Mouse (Mus musculus): ENCODE measurements around the gene Ubac1. TPM values are rescaled to one million over a fixed set of nuclear protein-coding genes. Genes with fewer than 3 reads are reported as not detected.

Gene Ubac1
- polyA plus RNA-seq, 1 experiment from 2014 or later = 95.6 TPM

DNA sequence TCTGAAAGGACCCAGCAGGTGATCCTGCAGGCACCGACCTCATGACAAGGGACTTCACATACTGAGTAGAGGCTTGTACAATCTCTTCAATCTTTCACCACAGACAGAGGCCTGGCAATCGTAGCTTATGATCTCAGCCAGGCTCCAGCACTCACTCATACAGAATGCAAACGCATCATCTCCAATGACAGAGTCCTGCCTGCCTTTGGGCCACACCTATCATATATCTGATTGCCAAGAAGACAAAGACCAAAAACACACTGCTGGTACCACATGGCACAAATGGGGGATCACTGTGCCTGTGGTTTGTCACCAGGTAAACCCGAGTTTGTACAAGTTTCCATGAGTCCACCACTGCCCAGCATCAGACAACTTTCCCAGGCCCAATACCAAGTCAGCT lies 4.2 kb downstream of the Ubac1 start:
- Histone ChIP-seq H3K4me1 (peaks cover 14% of the 10 kb centered on the region), H3K27me3 (ENCODE audit: low read depth, poor library complexity, severe bottlenecking) (no peaks in the 10 kb centered on the region), H3K9me3 (replicated peaks) (no peaks in the 10 kb centered on the region), H3K4me3 (no peak overlapping the region), H3K36me3 (peaks cover 35% of the 10 kb centered on the region), H3K27ac (no peak overlapping the region)
- 89% methylated on average over 4 of the region's 4 CpGs for WGBS
- no peak for DNase-seq (ENCODE audit: low spot score)

DNA sequence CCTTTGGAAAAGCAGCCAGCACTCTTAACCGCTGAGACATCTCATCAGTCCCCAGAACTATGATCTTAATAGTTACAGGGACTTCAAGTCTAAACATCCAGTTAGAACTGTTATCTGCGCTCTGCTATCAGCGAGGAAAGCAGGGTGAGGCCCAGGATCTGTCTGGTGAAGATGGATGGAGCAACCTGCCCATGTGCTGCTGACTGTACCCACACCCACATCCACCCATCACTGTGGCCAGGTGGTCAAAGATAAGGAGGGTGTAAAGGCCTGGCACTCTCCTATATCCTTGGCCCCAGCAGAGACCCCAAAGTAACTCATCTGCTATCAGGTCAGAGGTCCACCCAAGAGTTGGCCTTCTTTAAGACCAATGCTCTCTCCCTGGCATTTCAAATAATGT lies 7.9 kb downstream of the Ubac1 start:
- 90% methylated on average over 3 of the region's 3 CpGs for WGBS
- no peak for DNase-seq (ENCODE audit: low spot score)
- H3K36me3 ChIP-seq = peaks cover 72% of the 10 kb centered on the region
- no peak overlapping the region for H3K27ac ChIP-seq
- H3K4me1 ChIP-seq = no peaks in the 10 kb centered on the region
- no peaks in the 10 kb centered on the region for H3K9me3 ChIP-seq (replicated peaks)
- no peak overlapping the region for H3K4me3 ChIP-seq
- H3K27me3 ChIP-seq (ENCODE audit: low read depth, poor library complexity, severe bottlenecking) = no peaks in the 10 kb centered on the region

DNA sequence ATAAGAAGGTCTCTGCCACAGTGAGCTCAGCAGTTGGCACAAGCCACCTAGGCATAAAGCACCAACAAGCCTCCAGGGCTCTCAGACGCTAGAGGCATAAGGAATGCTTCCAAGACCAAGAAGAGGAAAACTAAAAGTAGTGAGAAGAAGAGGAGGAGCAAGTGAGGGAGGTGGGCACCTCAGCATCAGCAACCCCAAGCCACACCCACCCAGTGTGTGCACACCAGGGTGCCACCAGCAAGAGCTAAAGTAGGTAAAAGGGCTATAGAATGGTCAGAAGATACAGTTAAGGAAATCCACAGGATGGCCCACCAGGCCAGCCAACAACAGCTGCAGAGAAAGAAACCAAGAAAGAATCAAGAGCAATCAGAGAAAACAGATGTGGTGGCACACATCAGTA lies 10.1 kb downstream of the Ubac1 start:
- Histone ChIP-seq H3K27ac (no peak overlapping the region), H3K9me3 (replicated peaks) (no peaks in the 10 kb centered on the region), H3K4me1 (no peaks in the 10 kb centered on the region), H3K27me3 (ENCODE audit: low read depth, poor library complexity, severe bottlenecking) (no peaks in the 10 kb centered on the region), H3K4me3 (no peak overlapping the region), H3K36me3 (peaks cover 95% of the 10 kb centered on the region)
- DNase-seq (ENCODE audit: low spot score) = no peak
- WGBS = 75% methylated on average over 1 of the region's 1 CpGs

DNA sequence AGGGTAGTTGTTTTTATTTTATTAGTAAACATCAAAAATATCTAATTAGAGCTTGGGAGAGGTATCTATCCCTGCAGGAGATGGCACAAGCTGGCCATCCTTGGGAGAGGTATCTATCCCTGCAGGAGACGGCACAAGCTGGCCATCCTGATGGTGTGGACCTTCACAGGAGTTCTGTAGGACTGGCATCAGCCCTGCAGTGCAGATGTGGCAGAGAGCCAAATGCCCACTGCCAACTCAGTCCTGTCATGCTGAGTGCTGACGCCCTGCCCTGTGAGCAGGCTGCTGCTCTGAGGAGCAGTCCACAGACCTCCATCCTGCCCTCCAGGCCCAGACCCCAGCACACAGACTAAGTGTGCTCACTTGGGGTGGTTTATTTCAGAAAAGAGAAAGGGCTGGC lies 19.5 kb downstream of the Ubac1 start:
- WGBS = 91% methylated on average over 2 of the region's 2 CpGs
- no peak overlapping the region for H3K27ac ChIP-seq
- DNase-seq (ENCODE audit: low spot score) = no peak
- no peaks in the 10 kb centered on the region for H3K9me3 ChIP-seq (replicated peaks)
- H3K27me3 ChIP-seq (ENCODE audit: low read depth, poor library complexity, severe bottlenecking) = no peaks in the 10 kb centered on the region
- no peak overlapping the region for H3K4me3 ChIP-seq
- peaks cover 94% of the 10 kb centered on the region for H3K36me3 ChIP-seq
- no peaks in the 10 kb centered on the region for H3K4me1 ChIP-seq

DNA sequence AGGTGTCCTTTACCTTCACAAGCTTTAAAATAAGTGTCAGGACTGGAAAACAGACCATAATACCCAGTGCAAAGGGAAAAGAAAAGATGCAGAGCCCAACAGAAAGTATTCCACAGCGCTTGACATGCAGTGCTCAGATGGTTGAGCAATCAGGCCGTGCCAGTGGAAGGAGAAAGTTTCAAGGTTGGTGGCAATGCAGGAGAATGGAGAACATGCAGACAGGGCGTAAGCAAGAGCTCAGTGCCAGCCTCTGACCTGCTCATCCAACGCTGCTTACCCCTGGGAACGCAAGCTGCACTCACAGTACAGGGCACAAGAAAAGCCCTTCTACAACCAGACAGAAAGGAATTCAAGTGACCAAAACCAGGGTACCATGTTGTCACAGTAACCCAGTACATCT lies 20.4 kb downstream of the Ubac1 start:
- Histone ChIP-seq H3K36me3 (peaks cover 91% of the 10 kb centered on the region), H3K27me3 (ENCODE audit: low read depth, poor library complexity, severe bottlenecking) (no peaks in the 10 kb centered on the region), H3K27ac (no peak overlapping the region), H3K9me3 (replicated peaks) (no peaks in the 10 kb centered on the region), H3K4me1 (no peaks in the 10 kb centered on the region), H3K4me3 (no peak overlapping the region)
- 97% methylated on average over 5 of the region's 5 CpGs for WGBS
- DNase-seq (ENCODE audit: low spot score) = no peak

DNA sequence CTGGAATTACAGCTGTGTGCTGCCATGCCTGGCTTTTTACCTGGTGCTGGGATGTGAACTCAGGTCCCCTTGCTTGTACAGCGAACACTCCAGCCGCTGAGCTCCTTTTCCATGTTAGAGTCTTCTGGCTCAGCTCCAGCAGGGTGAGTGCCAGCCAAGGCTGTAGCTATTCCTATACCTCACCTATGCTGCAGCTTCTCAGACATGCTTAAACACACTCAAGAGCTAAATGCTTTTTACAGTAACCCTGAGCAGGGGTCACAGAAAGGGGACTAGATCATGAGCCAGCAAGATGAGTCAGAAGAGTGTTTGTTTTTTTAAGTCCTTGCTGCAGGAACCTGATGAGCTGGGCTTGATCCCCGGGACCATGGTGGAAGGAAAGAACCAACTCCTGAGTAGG lies 23.8 kb downstream of the Ubac1 start:
- WGBS = 87% methylated on average over 3 of the region's 3 CpGs
- H3K9me3 ChIP-seq (replicated peaks) = no peaks in the 10 kb centered on the region
- DNase-seq (ENCODE audit: low spot score) = no peak
- H3K27ac ChIP-seq = no peak overlapping the region
- no peaks in the 10 kb centered on the region for H3K27me3 ChIP-seq (ENCODE audit: low read depth, poor library complexity, severe bottlenecking)
- peaks cover 60% of the 10 kb centered on the region for H3K36me3 ChIP-seq
- no peaks in the 10 kb centered on the region for H3K4me1 ChIP-seq
- no peak overlapping the region for H3K4me3 ChIP-seq

DNA sequence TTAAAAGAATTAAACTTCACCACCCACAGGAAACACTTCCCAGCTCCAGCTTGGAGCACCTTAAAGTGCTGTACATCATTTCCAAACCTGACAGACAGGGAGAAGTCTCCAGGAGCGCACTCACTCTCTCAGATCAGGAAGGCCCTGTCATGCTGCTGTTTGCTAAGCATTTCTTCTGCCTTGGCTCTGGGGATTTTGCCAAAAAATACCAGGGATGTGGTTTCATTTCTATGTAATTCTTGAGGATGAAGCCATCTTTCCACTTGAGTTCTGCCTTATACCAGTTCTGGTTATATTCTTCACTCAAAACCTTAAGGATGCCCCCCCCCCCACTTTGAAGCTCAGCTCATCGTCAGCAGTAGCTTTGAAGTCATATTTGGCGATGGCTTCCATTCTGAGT lies 26.8 kb downstream of the Ubac1 start:
- 88% methylated on average over 3 of the region's 3 CpGs for WGBS
- Histone ChIP-seq H3K36me3 (peaks cover 36% of the 10 kb centered on the region), H3K9me3 (replicated peaks) (no peaks in the 10 kb centered on the region)

DNA sequence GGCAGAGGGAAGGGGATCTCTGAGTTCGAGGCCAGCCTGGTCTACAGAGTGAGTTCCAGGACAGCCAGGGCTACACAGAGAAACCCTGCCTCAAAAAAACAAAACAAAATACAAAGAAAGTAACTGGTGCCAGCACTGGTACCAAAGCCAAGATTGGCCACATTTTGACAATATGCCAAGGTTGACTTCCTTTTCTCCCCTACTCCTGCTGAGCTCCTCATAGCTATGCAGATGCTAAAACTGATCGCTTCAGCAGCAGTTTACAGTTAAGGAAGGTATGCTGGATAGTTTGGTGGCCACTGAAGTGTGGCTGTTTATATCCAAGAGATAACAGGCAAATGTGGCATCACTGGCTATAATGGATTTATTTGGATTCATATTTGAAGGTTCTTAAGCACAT lies 29.3 kb downstream of the Ubac1 start:
- 83% methylated on average over 2 of the region's 2 CpGs for WGBS
- H3K4me3 ChIP-seq = no peak overlapping the region
- no peaks in the 10 kb centered on the region; the same call in 1 of the 2 replicates for H3K4me1 ChIP-seq

More for the DNA sequence above, 26.8 kb downstream of the Ubac1 start:
- DNase-seq (ENCODE audit: low spot score) = no peak
- Histone ChIP-seq H3K27me3 (ENCODE audit: low read depth, poor library complexity, severe bottlenecking) (no peaks in the 10 kb centered on the region), H3K27ac (no peak overlapping the region), H3K4me3 (no peak overlapping the region), H3K4me1 (no peaks in the 10 kb centered on the region)

DNA sequence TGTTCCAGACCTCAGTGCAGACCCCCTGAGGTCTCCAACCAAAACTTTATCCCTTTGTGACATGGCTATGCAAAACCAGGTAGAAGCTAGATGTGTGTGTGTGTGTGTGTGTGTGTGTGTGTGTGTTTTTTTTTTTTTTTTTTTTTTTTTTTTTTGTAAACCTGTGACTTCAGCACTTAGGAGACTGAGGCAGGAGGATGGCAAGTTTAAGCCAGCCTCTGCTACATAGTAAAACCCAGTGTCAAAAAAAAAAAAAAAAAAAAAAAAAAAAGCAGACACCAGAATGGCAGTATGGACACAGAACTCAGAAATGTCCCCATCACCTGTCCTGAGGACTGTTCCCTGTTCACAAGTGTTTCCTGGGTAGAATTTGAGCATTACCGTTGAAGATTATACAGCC lies 31.9 kb downstream of the Ubac1 start:
- H3K4me3 ChIP-seq = no peak overlapping the region
- no peak overlapping the region for H3K27ac ChIP-seq
- no peaks in the 10 kb centered on the region; the same call in 1 of the 2 replicates for H3K4me1 ChIP-seq
- DNase-seq (ENCODE audit: low spot score) = no peak
- H3K9me3 ChIP-seq (replicated peaks) = no peaks in the 10 kb centered on the region
- no peaks in the 10 kb centered on the region for H3K36me3 ChIP-seq
- peaks cover 10% of the 10 kb centered on the region for H3K27me3 ChIP-seq (ENCODE audit: low read depth, poor library complexity, severe bottlenecking)
- 88% methylated on average over 1 of the region's 1 CpGs for WGBS

More for the DNA sequence above, 29.3 kb downstream of the Ubac1 start:
- H3K27ac ChIP-seq = no peak overlapping the region
- H3K9me3 ChIP-seq (replicated peaks) = no peaks in the 10 kb centered on the region
- H3K36me3 ChIP-seq = peaks cover 12% of the 10 kb centered on the region
- H3K27me3 ChIP-seq (ENCODE audit: low read depth, poor library complexity, severe bottlenecking) = no peaks in the 10 kb centered on the region
- DNase-seq (ENCODE audit: low spot score) = no peak

DNA sequence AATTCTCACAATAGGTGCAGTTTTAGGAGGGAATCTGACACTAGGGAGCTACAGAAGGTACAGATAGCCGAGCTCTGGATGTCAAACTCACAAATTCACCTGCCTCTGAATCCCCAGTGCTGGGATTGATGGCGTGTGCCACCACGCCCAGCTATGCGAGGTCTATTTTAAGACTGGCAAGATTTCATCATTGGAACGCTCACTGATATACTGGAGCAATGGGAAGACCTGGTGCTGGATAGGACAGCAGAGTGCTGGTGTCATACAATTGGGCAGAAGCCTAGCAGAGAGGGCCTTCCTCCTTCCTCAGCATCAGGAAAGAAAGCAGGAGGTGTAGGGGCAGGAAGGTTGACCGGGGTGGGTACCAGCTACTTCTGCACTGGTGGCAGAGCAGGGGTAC lies 33.7 kb downstream of the Ubac1 start:
- Histone ChIP-seq H3K4me3 (no peak overlapping the region), H3K36me3 (no peaks in the 10 kb centered on the region), H3K27ac (no peak overlapping the region), H3K27me3 (ENCODE audit: low read depth, poor library complexity, severe bottlenecking) (peaks cover 14% of the 10 kb centered on the region), H3K4me1 (peaks cover 7% of the 10 kb centered on the region), H3K9me3 (replicated peaks) (no peaks in the 10 kb centered on the region)
- no peak for DNase-seq (ENCODE audit: low spot score)
- 91% methylated on average over 6 of the region's 6 CpGs for WGBS

DNA sequence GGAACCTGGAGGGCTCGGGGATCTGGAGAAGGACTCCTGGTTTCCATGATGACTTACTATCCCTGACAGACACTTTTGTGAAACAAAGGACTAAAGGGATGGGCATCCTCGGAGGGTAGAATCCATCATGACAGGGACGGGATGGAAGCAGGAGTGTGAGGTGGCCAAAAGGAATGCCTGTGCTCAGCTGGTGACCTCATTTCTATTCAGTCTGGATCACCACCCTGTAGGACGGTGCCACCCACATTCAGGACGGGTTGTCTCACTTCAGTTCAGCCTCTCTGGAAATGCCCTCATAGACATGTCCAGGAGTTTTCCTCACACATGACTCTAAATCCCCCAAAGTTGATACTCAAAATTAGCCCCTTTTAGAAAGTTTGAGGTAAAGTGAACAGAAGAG lies 34.9 kb downstream of the Ubac1 start:
- Histone ChIP-seq H3K9me3 (replicated peaks) (no peaks in the 10 kb centered on the region), H3K4me3 (no peak overlapping the region), H3K27me3 (ENCODE audit: low read depth, poor library complexity, severe bottlenecking) (peaks cover 14% of the 10 kb centered on the region), H3K27ac (no peak overlapping the region), H3K36me3 (no peaks in the 10 kb centered on the region), H3K4me1 (peaks cover 12% of the 10 kb centered on the region)
- WGBS = 70% methylated on average over 5 of the region's 5 CpGs
- no peak for DNase-seq (ENCODE audit: low spot score)

DNA sequence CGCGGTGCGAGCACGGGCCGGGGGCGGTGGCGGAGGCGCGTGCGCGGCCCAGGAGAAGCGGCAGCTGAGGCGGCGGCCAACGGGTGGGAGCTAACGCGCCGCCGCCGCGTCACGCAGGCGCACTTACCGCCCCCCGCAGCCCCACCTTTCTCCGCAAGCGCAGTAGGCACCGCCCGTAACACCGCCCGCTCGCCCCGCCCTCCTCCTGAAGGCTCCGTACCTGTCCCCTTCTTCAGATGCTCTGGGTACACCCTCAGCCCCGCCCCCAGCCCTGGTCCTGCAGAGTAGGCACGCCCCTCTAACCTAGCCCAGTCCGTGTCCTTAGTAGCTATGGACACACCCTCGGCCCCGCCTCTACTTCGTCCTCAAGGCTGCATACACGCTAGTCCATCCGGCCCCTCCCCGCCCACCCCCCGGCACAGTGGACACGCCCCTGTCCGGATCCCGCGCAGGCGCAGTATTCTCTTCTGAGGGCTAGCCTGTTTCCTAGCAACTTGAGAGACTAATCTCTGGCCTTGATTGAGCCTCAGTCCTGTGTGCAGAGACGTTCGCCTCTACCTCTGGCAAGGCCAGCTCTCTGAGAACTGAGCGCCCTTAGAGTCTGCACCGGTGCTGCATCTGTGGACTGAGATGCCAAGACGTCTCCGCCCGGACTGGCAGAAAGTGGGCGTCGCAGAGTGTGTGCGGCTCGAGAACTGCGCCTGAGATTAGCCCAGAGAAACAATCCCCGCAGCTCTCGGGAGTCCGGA lies 38.2 kb downstream of the Ubac1 start, which contains the start of gene Camsap1:
TSS of gene Camsap1 (minus strand) at position 124 of the 749 bp plus-strand sequence.
- DNase-seq (ENCODE audit: low spot score) = peak; percentile 99
- Histone ChIP-seq H3K9me3 (replicated peaks) (no peaks in the 10 kb centered on the region), H3K4me1 (peaks cover 31% of the 10 kb centered on the region), H3K27me3 (ENCODE audit: low read depth, poor library complexity, severe bottlenecking) (peaks cover 14% of the 10 kb centered on the region), H3K27ac (peak within 1 kb of the TSS; percentile 97), H3K36me3 (peaks cover 15% of the 10 kb centered on the region), H3K4me3 (peak within 1 kb of the TSS; percentile 97)
- 2% methylated on average over 50 of the region's 64 CpGs for WGBS

DNA sequence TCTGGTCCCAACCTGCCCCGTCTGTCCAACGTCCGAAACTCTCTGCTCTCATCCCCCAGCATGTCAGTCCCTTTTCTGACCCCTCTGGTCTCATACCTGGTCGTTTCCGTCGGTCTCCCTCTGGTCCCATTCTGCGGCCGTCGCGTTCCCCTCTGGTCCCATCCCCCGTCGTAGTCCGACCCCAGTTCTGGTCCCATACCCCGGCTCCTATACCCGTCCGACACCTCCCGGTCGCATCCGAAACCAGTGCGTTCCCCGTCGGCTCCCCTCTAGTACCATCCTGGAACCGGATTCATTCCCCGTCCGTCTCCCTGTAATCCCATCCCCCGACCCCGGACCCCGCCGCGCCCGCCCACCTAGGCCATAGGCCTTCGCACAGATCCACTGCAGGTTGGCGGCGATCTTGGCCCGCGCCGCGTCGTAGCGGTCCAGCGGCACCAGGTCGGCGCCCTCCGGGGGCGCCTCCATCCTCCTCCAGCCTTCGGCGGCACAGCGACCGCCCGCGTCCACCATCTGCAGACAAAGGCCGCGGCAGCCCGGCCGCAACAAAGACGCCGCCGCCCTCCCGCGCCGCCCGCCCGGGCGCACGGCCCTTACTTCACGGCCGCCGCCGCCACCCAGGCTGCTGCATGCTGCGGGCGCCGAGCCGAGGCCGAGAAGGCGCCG lies 39.0 kb downstream of the Ubac1 start:
- peak; percentile 73 for DNase-seq (ENCODE audit: low spot score)
- Histone ChIP-seq H3K9me3 (replicated peaks) (no peaks in the 10 kb centered on the region), H3K36me3 (peaks cover 20% of the 10 kb centered on the region), H3K27ac (peak overlapping the region; percentile 97), H3K4me3 (peak overlapping the region; percentile 97), H3K27me3 (ENCODE audit: low read depth, poor library complexity, severe bottlenecking) (peaks cover 14% of the 10 kb centered on the region), H3K4me1 (peaks cover 31% of the 10 kb centered on the region)
- WGBS = 2% methylated on average over 76 of the region's 76 CpGs
